Comparison of ENCODE assay signal across 27 mouse cellular contexts in genomic region chr8:84297029-84297785, GRCm38 (mm10).
"Had no signal": no experiment of that assay in that cellular context is flagged by ENCODE, and none has a peak within 500 bp of the region (broad histone marks: within the 10 kb centered on the region; RNA-seq: fewer than 3 reads in every experiment).

No protein-coding gene starts in this region.

- H3K9me3 ChIP-seq: heart, embryonic 15.5 days; intestine, embryonic 15.5 days; limb, embryonic 10.5 days; limb, embryonic 12.5 days; liver, embryonic 13.5 days; liver, embryonic 15.5 days had no signal

- H3K9ac ChIP-seq: heart, embryonic 13.5 days; heart, embryonic 15.5 days; hindbrain, embryonic 12.5 days; hindbrain, embryonic 14.5 days; intestine, embryonic 15.5 days; limb, embryonic 12.5 days; liver, embryonic 13.5 days; liver, embryonic 15.5 days; liver, postnatal 0 days had no signal

- H3K36me3 ChIP-seq: heart, embryonic 13.5 days; heart, embryonic 15.5 days; hindbrain, embryonic 10.5 days; hindbrain, embryonic 12.5 days; intestine, embryonic 15.5 days; limb, embryonic 10.5 days; limb, embryonic 12.5 days; liver, embryonic 13.5 days; liver, embryonic 15.5 days had no signal

- H3K27me3 ChIP-seq: hindbrain, embryonic 12.5 days; intestine, embryonic 15.5 days had no signal

- H3K4me1 ChIP-seq: heart, embryonic 13.5 days; heart, embryonic 15.5 days; hindbrain, embryonic 10.5 days; limb, embryonic 12.5 days; liver, embryonic 13.5 days; liver, embryonic 15.5 days had no signal

- H3K4me3 ChIP-seq: heart, adult 2 months; heart, embryonic 13.5 days; heart, embryonic 15.5 days; hindbrain, embryonic 10.5 days; hindbrain, embryonic 12.5 days; intestine, embryonic 15.5 days; layer of hippocampus, adult 2 months; left cerebral cortex, adult 2 months; limb, embryonic 10.5 days; limb, embryonic 12.5 days; liver, embryonic 13.5 days; liver, embryonic 15.5 days had no signal

- DNase-seq: gastrocnemius, postnatal 10 days; gastrocnemius, postnatal 25 days; heart, adult 2 months; heart, postnatal 14 days; heart, postnatal 4 days; kidney, adult 18-20 months; kidney, adult 8-10 months; kidney, postnatal 10 days; kidney, postnatal 25 days; kidney, postnatal 4 days; liver; liver, embryonic 13.5 days; liver, postnatal 0 days had no signal

- ATAC-seq: hindbrain, embryonic 16.5 days; inflammation-experienced regulatory T-cells, adult 6 months; intestine, embryonic 15.5 days; intestine, postnatal 0 days; liver, postnatal 0 days had no signal

- H3K27ac ChIP-seq: heart, adult 2 months; heart, embryonic 13.5 days; heart, embryonic 15.5 days; hindbrain, embryonic 10.5 days; hindbrain, embryonic 12.5 days; hindbrain, embryonic 14.5 days; intestine, embryonic 15.5 days; layer of hippocampus, adult 2 months; left cerebral cortex, adult 2 months; limb, embryonic 10.5 days; limb, embryonic 12.5 days; liver, embryonic 13.5 days; liver, embryonic 15.5 days had no signal
